Mouse (Mus musculus): ENCODE results near the gene Ripor1. TPM values are rescaled to one million over a fixed set of nuclear protein-coding genes. Genes with fewer than 3 reads are reported as not detected.

The Ripor1 gene
- polyA plus RNA-seq, 1 experiment: 49.1 TPM

GRCm38 (mm10) chr8:105605491-105606188 lies 585 bp downstream of the Ripor1 start:
- H3K4me1 ChIP-seq (ENCODE audit: control insufficient read depth, insufficient read depth, low read length): peaks cover 10% of the 10 kb centered on the region
- H3K4me3 ChIP-seq (ENCODE audit: insufficient read depth, low read length): peak overlapping the region; percentile 70
- peak overlapping the region; percentile 81 for H3K27ac ChIP-seq (ENCODE audit: insufficient read depth, low read length)
- TF ChIP-seq CTCF (IDR thresholded peaks at IDR 0.05; ENCODE audit: extremely low read depth, insufficient read depth, low read length) (no peak), POLR2A (IDR thresholded peaks at IDR 0.05; ENCODE audit: extremely low read depth, insufficient read depth, low read length) (no peak)

- Histone ChIP-seq H3K4me1 (ENCODE audit: control insufficient read depth, insufficient read depth, low read length) (peaks cover 10% of the 10 kb centered on the region), H3K27ac (ENCODE audit: insufficient read depth, low read length) (peak overlapping the region; percentile 81)
- TF ChIP-seq CTCF (IDR thresholded peaks at IDR 0.05; ENCODE audit: extremely low read depth, insufficient read depth, low read length) (no peak), POLR2A (IDR thresholded peaks at IDR 0.05; ENCODE audit: extremely low read depth, insufficient read depth, low read length) (peak; percentile 78)
These were observed 1.4 kb downstream of the Ripor1 start for GRCm38 (mm10) chr8:105606189-105607023.

GRCm38 (mm10) chr8:105607062-105607461 lies 2.0 kb downstream of the Ripor1 start:
- Histone ChIP-seq H3K4me1 (ENCODE audit: control insufficient read depth, insufficient read depth, low read length) (peaks cover 12% of the 10 kb centered on the region), H3K27ac (ENCODE audit: insufficient read depth, low read length) (peak overlapping the region; percentile 69), H3K4me3 (ENCODE audit: insufficient read depth, low read length) (peak overlapping the region; percentile 70)
- TF ChIP-seq CTCF (IDR thresholded peaks at IDR 0.05; ENCODE audit: extremely low read depth, insufficient read depth, low read length): no peak

More at GRCm38 (mm10) chr8:105606189-105607023, 1.4 kb downstream of the Ripor1 start:
- peak overlapping the region; percentile 70 for H3K4me3 ChIP-seq (ENCODE audit: insufficient read depth, low read length)

- Histone ChIP-seq H3K4me1 (ENCODE audit: control insufficient read depth, insufficient read depth, low read length) (peaks cover 15% of the 10 kb centered on the region), H3K4me3 (ENCODE audit: insufficient read depth, low read length) (peak overlapping the region; percentile 70; the same call in 1 of the 2 replicates), H3K27ac (ENCODE audit: insufficient read depth, low read length) (no peak overlapping the region)
- TF ChIP-seq CTCF (IDR thresholded peaks at IDR 0.05; ENCODE audit: extremely low read depth, insufficient read depth, low read length) (0 out of 2 replicates have a peak, but pooled peaks have one; percentile 15), POLR2A (IDR thresholded peaks at IDR 0.05; ENCODE audit: extremely low read depth, insufficient read depth, low read length) (no peak)
These were observed 2.6 kb downstream of the Ripor1 start for GRCm38 (mm10) chr8:105607684-105608083.

- H3K4me3 ChIP-seq (ENCODE audit: insufficient read depth, low read length): no peak overlapping the region
- no peak overlapping the region for H3K27ac ChIP-seq (ENCODE audit: insufficient read depth, low read length)
- no peak for TF ChIP-seq POLR2A (IDR thresholded peaks at IDR 0.05; ENCODE audit: extremely low read depth, insufficient read depth, low read length)
- TF ChIP-seq CTCF (IDR thresholded peaks at IDR 0.05; ENCODE audit: extremely low read depth, insufficient read depth, low read length): no peak
- H3K4me1 ChIP-seq (ENCODE audit: control insufficient read depth, insufficient read depth, low read length): peaks cover 15% of the 10 kb centered on the region
These were observed 4.3 kb downstream of the Ripor1 start for GRCm38 (mm10) chr8:105609355-105609754.

- no peak overlapping the region for H3K27ac ChIP-seq (ENCODE audit: insufficient read depth, low read length)
- H3K4me1 ChIP-seq (ENCODE audit: control insufficient read depth, insufficient read depth, low read length): peaks cover 15% of the 10 kb centered on the region
- no peak overlapping the region for H3K4me3 ChIP-seq (ENCODE audit: insufficient read depth, low read length)
- TF ChIP-seq POLR2A (IDR thresholded peaks at IDR 0.05; ENCODE audit: extremely low read depth, insufficient read depth, low read length) (no peak), CTCF (IDR thresholded peaks at IDR 0.05; ENCODE audit: extremely low read depth, insufficient read depth, low read length) (no peak)
These were observed 4.7 kb downstream of the Ripor1 start for GRCm38 (mm10) chr8:105609771-105610170.

GRCm38 (mm10) chr8:105611836-105612235 lies 6.8 kb downstream of the Ripor1 start:
- Histone ChIP-seq H3K4me1 (ENCODE audit: control insufficient read depth, insufficient read depth, low read length) (peaks cover 17% of the 10 kb centered on the region), H3K27ac (ENCODE audit: insufficient read depth, low read length) (no peak overlapping the region; the same call in 1 of the 2 replicates), H3K4me3 (ENCODE audit: insufficient read depth, low read length) (no peak overlapping the region)
- TF ChIP-seq CTCF (IDR thresholded peaks at IDR 0.05; ENCODE audit: extremely low read depth, insufficient read depth, low read length): no peak
- 0 out of 2 replicates have a peak, but pooled peaks have one; percentile 17 for TF ChIP-seq POLR2A (IDR thresholded peaks at IDR 0.05; ENCODE audit: extremely low read depth, insufficient read depth, low read length)

- H3K4me3 ChIP-seq (ENCODE audit: insufficient read depth, low read length): peak overlapping the region; percentile 21; the same call in 1 of the 2 replicates
- H3K4me1 ChIP-seq (ENCODE audit: control insufficient read depth, insufficient read depth, low read length): peaks cover 12% of the 10 kb centered on the region
- TF ChIP-seq POLR2A (IDR thresholded peaks at IDR 0.05; ENCODE audit: extremely low read depth, insufficient read depth, low read length) (no peak), CTCF (IDR thresholded peaks at IDR 0.05; ENCODE audit: extremely low read depth, insufficient read depth, low read length) (no peak)
- no peak overlapping the region for H3K27ac ChIP-seq (ENCODE audit: insufficient read depth, low read length)
These were observed 8.0 kb downstream of the Ripor1 start for GRCm38 (mm10) chr8:105613037-105613436.

GRCm38 (mm10) chr8:105613830-105614511 lies 8.9 kb downstream of the Ripor1 start:
- H3K4me3 ChIP-seq (ENCODE audit: insufficient read depth, low read length): peak overlapping the region; percentile 21; the same call in 1 of the 2 replicates
- H3K27ac ChIP-seq (ENCODE audit: insufficient read depth, low read length): peak overlapping the region; percentile 45; the same call in 1 of the 2 replicates
- TF ChIP-seq CTCF (IDR thresholded peaks at IDR 0.05; ENCODE audit: extremely low read depth, insufficient read depth, low read length) (no peak), POLR2A (IDR thresholded peaks at IDR 0.05; ENCODE audit: extremely low read depth, insufficient read depth, low read length) (no peak)
- H3K4me1 ChIP-seq (ENCODE audit: control insufficient read depth, insufficient read depth, low read length): peaks cover 11% of the 10 kb centered on the region
